Mouse (Mus musculus): ENCODE data around the gene Rab11fip4. TPM values are rescaled to one million over a fixed set of nuclear protein-coding genes. Genes with fewer than 3 reads are reported as not detected.

Rab11fip4 gene
- total RNA-seq, 2 experiments from 2014 or later: 142 to 144 TPM

DNA sequence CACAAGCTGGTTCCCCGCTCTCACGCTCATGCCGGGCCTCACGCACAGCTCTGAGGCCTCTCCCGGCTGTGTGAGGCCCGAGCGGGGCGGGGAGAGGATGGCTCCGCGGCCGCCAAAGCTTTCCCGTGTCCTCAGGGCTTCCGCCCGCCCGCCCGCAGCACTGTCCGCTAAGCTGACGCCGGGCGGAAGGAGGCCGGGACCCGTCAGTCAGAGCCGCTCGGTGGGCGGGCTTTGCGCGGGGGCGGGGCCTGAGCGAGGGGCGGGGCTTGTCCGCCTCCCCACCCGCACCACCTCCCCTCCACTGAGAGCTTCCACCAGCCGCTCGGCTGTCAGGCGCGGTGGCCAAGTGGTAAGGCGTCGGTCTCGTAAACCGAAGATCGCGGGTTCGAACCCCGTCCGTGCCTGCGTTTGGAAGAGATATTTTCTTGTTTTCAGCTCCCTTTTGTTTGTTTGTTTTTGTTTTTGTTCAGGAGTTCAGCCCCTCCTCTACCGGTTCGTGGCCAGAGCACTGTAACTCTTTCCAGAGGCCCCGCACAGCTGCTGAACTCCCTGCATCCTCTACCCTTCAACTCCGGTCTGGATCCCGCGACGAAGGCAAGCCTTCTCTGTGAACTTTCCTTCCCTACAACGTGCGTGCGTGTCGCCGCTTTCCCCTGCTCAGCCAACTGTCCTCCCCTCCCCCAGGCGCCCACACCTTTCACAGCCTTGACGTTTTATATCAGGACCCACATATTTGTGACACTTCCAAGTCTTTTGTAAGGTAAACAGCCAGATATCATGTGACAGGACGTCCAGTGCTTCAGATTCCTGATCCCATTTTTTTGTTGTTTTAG, 113.5 kb downstream of the Rab11fip4 start:
- intact Hi-C loops (cut with DNase I): no loop called here
- peak; percentile 98 for DNase-seq

DNA sequence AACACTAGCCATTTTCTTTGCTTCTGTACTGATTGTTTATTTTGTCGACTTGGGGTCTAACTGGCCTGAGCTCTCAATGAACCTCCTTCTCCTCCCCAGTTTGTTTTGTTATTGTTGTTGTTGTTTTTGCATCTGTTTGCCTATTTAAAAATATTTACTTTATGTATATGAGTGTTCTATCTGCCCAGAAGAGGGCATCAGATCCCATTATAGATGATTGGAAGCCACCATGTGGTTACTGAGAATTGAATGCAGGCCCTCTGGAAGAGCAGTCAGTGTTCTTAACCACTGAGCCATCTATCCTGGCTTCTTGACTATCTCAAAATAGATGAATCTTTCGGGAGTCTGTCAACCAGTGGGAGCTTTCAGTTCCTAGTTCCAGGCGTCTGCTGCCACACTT, 116.1 kb downstream of the Rab11fip4 start:
- intact Hi-C loops (cut with DNase I): no loop called here
- no peak for DNase-seq

DNA sequence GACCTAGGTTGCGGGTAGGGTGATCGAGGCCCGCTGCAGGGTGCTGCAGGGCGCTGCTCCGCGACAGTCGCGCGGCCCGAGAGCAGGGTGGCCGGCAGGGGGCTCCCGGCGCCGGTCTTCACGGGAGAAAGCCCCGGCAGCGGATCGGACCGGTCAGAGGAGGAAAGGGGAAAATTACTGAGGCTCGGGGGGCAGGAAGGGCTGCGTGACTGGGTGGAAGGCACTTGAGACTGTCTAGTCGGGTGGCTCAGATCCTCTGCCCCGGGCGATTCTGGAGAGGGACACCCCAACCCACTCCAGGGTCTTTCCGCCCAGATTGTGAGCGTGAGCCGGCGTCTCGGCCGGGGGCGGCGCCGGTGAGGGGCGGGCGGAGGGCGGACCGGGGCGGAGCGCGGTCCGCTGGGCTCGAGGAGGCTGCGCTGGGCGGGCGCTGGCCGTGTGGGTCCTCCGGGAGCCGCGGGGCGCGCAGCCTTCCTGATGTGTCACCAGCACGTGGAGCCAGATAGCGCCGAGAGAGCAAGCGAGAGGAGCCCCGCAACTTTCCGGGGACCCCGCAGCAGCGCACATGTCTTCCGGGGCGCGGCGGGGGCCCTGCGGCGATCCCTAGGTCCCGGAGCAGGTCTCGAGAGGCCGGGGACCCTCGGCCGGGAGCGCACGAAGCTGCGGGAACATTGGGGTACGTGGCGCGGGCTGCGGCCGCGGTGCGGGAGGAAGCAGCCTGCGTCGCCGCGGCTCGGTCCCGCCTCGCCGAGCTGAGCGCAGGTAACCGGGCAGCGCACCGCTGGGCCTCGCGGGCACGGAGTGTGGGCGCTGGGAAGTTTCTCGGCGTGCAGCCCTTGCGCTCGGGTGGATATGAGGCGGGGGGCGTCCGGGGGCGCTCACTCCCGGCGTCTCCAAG, 120.1 kb downstream of the Rab11fip4 start:
- peak; percentile 85 for DNase-seq
- intact Hi-C loops (cut with DNase I): loop anchor here (2.0 kb wide), 1 partner anchor 210 kb away; no protein-coding TSS in a partner anchor

DNA sequence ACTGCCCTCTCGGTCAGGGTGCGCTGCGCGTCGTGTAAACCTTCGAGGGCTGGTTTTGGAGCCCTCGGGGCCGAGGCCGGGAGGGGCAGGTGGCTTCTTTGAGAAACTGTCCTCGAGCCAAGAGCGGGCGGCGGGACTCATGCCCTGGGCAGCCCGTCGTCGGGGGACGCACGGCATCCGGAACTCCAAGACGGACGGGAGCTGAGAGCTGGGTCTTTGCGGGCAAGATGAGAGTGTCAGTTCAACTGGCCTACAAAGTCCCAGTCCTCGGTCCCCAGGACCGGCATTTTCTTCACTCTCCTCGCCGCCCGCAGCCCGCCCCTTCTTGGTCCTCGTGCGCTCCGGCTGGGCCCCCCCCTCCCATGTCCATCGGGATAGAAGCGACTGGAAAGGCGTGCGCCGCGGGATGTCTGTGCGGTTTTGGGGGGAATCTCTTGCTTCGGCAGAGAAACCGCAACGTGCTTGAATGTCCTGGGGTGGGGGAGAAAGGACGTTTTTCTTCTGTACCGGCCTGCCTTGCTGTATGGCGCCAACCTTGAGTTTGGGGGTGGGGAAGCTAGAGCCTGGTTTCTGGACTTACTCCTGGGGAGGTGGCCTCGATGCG, 120.9 kb downstream of the Rab11fip4 start:
- no peak for DNase-seq
- intact Hi-C loops (cut with DNase I): loop anchor here (2.0 kb wide), 1 partner anchor 209 kb away; no protein-coding TSS in a partner anchor

DNA sequence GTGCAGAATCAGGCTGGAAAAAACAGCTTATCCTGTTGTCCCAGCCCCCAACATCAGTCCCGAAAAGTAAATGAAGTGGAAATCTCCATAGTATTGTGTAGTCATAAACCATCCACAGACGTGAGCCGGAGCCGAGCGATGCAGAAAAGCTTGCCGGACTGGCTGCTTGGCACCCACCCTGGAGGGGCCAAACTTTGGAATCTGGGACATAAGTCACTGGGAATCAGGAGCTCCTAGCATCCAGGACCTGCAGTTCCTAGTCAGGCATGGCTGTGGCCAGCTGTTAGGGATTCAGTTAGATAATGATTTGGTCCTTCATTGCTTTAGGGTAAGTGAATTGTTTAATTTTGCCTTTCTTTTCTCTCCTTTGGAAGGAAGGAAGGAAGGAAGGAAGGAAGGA, 122.2 kb downstream of the Rab11fip4 start:
- no peak for DNase-seq
- intact Hi-C loops (cut with DNase I): no loop called here

DNA sequence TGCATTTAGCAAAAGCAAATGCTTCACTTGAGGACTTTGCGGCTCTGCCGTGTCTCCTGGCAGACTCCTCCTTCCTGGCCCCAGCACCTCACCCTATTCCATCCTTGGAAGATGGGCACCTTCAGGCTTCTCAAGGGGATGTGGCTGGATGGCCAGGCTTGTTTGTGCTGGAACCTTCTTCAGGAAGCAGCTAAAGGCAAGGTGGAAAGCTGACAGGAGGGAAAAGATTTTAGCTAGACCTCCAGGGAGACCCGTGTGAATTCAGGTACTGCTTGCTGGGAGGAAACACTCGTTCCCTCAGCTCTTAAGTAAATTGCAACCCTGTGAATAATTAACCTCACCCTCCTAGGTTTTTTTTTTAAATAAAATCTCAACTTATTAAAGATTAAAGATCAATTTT, 122.7 kb downstream of the Rab11fip4 start:
- no peak for DNase-seq
- intact Hi-C loops (cut with DNase I): no loop called here

DNA sequence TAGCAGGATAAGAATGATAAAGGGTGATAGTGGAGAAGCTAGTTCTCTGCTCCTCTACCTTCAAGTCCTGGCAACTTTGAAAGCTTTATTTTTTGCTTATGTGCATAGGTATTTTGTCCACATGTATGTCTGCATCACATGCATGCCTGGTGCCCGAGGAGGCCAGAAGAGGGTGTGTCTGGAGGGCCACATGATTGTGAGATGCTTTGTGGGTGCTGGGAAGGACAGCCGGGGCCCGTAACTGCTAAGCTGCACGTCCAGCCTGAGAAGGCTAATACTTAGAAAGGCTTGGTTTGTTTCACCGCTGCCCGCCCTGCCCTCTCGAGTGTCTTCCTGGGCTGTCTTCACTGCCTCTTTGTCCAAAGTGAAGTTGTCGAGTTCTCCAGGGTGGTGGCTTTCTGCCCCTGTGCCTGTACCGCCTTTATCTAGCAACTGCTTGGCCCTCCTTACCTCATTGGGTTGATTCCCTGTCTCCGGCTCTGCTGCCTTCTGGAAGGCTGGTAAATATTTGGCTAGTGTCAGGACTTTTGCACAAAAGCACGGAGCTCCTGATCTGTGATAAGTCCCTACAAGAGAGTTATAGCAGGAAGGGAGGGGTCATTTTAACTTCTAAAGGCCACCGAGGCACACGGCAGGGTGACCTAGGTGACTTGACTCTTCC, 123.2 kb downstream of the Rab11fip4 start:
- no peak for DNase-seq
- intact Hi-C loops (cut with DNase I): no loop called here

DNA sequence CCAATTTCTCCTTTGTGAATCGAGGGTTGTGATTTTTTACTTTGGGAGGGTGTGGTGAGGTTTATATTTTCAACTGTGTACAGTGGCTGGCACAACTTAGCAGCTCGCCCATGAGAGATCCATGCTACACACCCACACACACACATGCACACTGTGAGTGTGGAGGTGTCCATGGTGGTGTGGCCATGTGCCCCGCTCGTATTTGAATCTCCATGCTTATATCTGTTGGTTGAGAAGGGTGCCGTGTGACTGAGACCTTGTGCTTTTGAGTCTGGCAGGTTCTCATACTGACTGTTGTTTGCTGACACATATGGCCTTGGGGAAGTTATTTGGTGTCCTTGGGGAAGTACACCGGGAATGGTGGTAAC, 123.7 kb downstream of the Rab11fip4 start:
- intact Hi-C loops (cut with DNase I): no loop called here
- DNase-seq: no peak

DNA sequence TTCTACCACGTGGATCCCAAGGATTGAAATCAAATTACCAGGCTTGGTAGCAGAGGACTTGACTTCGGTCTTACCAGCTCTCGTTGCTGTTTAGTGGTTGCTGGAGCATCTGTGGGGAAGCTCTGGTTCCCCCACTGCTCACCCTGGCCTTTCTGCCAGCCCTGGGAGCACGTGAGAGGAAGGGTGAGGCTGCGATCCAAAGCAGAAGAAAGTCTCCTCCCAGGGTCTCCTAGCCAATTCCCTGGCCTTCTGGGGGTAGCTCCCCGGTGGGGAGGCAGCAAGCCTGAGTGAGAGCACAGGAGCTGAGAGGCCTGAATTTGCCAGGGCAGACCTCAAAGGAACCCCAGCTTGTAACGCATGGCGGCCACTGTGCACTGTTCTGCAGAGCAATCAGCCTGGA, 124.3 kb downstream of the Rab11fip4 start:
- intact Hi-C loops (cut with DNase I): no loop called here
- DNase-seq: no peak

DNA sequence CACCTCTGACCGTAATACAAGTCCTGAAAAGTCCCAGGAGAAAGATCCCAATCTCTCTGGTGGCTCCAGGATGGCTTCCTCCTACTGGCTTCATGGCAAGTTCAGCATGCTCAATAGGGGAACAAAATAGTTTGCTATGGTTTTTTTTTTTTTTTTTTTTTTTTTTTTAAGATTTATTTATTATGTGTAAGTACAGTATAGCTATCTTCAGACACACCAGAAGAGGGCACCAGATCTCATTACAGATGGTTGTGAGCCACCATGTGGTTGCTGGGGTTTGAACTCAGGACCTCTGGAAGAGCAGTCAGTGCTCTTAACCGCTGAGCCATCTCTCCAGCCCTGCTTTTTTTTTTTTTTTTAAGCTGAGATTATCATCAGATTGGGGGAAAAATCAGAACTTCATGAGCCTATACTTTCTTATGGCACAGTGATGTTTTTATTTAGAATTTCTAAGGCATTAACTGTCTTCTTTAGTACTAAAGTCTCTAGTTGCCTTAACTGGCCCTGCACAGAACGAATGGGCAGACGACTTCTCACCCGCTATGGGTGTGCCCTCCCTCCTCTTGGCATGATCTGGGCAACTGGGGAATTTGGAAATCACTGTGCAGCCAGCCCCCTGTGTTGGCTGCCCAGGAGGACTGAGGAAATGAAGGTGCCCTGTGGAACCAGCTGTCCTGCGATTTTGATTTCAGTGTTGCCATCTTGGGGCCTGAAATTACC, 124.9 kb downstream of the Rab11fip4 start:
- no peak for DNase-seq
- intact Hi-C loops (cut with DNase I): no loop called here

DNA sequence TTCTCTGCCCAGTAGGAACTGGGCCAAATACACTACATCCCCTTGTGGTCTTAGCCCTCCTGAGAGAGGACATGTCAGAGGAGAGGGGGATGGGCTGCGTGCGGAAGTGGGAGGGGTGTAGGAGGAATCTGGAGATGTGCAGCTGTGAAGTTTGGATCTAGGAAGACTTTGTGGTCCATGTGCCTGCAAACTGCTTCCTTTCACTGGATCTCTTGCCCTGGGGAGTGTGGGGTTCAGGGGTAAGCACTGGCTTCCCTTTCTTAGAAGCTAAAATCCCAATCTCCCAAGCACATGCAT, 125.4 kb downstream of the Rab11fip4 start:
- no peak for DNase-seq
- intact Hi-C loops (cut with DNase I): no loop called here

DNA sequence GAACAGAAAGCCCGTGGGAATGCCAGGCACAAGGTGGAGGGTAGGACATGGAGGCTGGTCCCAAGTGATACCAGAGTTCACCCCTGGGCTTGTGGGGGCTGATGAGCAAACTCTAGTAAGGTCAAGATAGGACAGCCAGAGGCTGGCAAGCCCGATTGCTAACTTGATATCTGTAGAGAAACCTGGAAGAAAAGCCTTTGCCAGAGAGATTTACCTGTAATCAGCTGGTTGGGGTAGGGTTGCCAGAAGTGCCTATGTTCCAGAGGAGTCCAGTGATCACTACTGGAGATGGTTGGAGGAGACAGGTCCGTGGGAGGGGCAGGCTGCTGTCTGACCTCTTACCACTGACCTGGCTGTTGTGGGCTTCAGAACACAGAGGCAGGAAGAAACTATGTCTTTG, 126.3 kb downstream of the Rab11fip4 start:
- intact Hi-C loops (cut with DNase I): no loop called here
- DNase-seq: no peak

DNA sequence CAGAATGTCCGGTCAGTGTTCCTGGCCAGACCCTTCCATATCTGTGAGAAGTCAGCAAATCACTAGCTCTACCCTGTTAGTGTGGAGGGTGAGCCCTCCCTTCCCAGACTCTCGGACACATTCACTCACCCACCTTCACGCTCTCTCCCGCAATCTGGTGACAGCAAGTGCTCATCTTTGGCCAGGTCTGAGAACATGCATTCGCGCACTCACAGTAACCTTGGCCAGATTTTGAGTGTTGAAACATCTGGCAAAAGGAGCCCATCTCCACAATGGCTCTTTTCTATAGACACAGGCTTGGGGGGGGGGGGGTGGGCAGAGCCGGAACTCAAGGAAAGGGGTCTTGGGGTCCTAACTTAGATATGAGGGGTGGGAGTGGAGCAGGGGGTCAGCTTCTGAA, 126.8 kb downstream of the Rab11fip4 start:
- DNase-seq: no peak
- intact Hi-C loops (cut with DNase I): no loop called here

DNA sequence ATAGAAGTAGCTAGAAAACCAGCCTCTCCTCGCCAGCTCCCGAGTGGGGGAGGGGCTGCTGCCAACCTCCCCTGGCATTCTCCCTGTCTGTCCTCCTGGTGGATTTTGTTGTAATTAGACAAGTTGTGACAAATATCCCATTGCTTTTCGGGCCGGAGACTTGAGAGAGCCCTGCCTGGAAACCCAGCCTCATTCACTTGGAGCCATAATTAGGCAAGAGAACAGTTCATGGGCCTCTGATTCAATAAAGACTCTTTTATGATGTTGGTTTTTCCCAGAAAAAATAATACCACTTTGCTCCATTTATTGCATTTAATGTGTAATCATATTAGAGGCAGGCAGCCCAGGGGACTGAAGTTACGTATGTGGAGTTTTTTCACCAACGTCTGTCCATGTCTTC, 127.2 kb downstream of the Rab11fip4 start:
- DNase-seq: no peak
- intact Hi-C loops (cut with DNase I): no loop called here

DNA sequence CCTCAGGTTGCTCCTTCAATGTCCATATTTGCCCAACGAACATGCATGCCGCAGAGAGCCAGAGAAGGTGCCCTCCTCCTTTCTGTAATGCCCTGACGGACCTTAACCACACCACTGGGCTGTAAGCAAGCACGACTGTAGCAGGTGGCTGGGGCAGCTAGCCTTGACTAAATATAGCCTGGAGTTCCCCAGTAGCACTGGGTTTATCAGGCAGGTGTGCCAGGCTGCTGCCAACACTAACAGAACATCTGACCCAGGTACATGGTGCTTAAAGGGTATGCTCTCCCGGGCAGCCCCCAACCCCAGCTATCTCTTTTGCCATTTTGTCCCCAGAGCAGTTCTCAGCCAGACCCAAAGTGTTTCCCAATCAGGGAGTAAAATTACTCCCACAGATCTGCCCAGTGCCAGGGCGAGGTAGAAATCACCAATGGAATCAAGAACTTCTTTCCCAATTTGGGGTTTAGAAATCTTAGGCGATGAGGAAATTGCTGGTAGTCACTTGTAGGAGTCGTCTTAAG, 127.9 kb downstream of the Rab11fip4 start:
- no peak for DNase-seq
- intact Hi-C loops (cut with DNase I): no loop called here

DNA sequence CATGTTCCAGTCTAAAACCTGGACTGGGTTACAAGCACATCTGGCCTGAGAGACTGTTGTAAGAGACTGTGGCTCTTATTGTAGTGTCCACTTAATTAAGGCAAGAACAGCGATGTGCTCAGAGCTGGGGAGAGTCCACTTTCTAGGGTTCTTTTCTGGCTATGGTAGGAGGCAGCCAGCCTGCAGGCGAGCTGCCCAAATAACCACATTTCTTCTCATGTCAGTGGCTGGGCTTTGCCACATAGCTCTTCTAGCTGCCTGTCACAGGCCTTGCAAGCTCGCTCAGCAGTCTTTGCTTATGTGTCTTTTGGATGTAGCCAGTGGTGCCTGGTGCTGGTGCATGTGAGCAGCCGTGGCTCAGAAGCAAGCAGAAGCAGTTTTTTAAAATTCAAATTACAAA, 129.7 kb downstream of the Rab11fip4 start:
- intact Hi-C loops (cut with DNase I): no loop called here

DNA sequence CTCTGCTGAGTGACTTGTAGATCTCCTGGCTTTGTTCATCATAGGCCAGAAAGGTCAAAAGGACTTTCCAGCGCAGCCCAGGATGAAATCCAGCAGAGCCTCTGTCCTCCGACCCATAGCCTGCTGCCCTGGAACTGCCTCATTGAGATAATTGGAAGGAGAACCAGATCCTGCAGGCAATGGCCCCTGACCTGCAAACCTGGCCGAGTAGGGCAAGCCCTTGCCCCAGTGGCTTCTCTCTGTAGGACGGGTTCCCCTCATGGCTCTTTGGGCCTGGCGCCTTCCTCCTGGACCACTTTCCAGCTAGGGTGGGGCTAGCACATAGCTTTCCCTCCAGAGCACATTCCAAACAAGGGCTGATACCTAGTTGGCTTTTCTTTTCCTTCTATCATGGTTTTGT, 131.8 kb downstream of the Rab11fip4 start:
- intact Hi-C loops (cut with DNase I): no loop called here
- no peak for DNase-seq

More for the DNA sequence above, 129.7 kb downstream of the Rab11fip4 start:
- DNase-seq: no peak

DNA sequence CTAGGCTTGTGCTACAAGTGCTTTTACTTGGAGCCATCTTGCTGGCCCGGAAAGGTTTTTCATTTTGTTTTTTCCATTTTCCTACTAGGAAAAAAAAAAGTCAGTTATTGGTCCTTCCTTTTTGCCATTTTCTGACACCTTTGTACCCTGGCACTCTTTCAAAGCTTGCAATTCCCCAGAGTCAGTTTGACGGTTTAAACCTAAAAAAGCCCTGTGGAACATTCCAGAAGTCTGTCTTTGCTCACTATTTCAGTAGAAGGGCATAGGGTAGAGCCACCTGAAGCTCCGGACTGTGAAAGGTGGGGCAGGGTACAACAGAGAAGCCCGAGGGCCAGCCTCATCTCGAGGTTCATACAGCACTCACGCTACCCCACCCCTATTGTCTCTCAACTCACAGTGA, 134.0 kb downstream of the Rab11fip4 start:
- no peak for DNase-seq

DNA sequence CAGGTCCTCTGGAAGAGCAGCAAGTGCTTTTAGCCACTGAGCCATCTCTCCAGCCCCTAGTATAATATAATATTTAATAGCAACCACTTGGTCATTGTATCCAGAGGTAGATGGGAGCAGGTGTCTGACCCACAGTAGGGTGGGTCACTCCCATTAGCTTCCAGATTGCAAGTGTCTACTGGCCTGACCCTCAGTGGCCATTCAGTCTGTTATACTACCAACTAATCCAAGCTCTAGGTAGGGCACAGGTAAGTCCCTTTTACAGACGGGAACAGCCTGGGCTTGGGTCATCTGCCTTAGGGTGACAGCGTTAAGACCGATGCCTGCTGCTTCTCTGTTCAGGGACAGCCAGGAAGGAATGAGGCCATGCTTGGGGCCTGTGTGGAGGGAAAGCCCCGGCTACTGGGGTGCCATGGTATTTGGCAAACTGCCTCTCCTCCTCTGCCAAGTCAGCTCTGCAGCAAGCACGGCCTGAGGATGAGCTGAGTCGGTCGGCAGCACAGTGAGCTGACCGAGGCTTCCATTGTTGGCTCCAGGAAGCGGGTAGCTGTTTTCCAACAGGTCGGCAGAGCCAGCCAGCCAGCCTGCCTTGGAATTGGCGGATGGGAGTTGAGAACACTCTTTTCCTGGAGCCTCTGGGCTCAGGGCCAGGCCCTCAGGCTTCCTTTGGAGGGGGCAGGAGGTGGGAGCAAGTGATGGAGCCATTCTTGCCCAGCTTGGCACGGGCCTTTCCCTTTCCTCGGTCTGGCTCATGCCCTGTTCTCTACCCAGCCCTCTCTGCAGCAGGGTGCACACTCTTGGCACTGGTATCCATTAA, 138.4 kb downstream of the Rab11fip4 start:
- intact Hi-C loops (cut with DNase I): no loop called here

More for the DNA sequence above, 134.0 kb downstream of the Rab11fip4 start:
- intact Hi-C loops (cut with DNase I): no loop called here

More for the DNA sequence above, 138.4 kb downstream of the Rab11fip4 start:
- peak; percentile 93 for DNase-seq
